26 mouse cellular contexts compared by ENCODE assay signal in the genomic region with DNA sequence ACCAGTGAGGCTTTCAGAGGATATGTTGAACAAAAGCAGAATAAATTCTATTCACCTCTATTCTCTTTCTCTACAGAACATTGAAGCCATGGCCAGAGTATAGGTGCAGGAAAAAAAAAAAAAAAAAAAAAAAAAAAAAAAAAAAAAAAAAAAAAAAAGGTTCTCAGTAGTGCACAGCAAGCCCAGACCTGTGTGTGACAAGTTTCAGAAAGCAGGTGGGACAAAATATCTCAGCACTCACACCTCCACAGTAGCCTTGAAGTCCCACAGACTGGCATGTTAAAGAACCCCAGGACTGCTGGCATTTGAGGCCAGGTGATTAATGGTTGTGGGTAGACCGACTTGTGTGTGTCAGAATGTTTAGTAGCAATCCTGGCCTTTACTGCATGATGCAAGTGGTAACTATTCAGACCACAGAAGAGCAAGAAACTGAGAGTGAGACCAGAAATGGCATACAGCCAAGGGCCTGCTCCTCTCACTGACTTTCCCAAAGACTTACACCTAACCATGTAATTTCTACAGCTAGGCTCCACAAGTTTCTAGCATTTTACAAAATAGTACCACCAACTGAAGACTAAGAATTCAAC. TPM values are rescaled to one million over a fixed set of nuclear protein-coding genes. Genes with fewer than 3 reads are reported as not detected.
DNase-seq lines count a peak whose midpoint lies in the region; ATAC-seq and TF ChIP-seq lines count a peak whose summit lies in the region.
"Had no signal": no experiment of that assay in that cellular context is flagged by ENCODE, and none has a peak within 500 bp of the region (broad histone marks: within the 10 kb centered on the region; RNA-seq: fewer than 3 reads in every experiment).

No protein-coding gene starts in this region.

- no peaks in the 10 kb centered on the region for H3K36me3 ChIP-seq in C2C12 (ENCODE audit: control insufficient read depth, insufficient read depth)
- H3K36me3 ChIP-seq in liver, embryonic 12.5 days = no peaks in the 10 kb centered on the region
- H3K36me3 ChIP-seq: forebrain, embryonic 15.5 days; limb, embryonic 12.5 days; liver, embryonic 13.5 days; lung, embryonic 15.5 days; neural tube, embryonic 12.5 days had no signal

- H3K9ac ChIP-seq in liver, embryonic 12.5 days = no peak overlapping the region
- H3K9ac ChIP-seq: forebrain, embryonic 15.5 days; hindbrain, embryonic 14.5 days; limb, embryonic 12.5 days; liver, embryonic 13.5 days; lung, embryonic 15.5 days; neural tube, embryonic 12.5 days had no signal

- 48% methylated on average over 1 of the region's 1 CpGs for WGBS in liver, embryonic 12.5 days (ENCODE audit: insufficient replicate concordance)

- DNase-seq in cerebellum, postnatal 10 days = peak; percentile 11 to 17
- DNase-seq in cerebellum, postnatal 36 days = no peak
- DNase-seq in 3134 (ENCODE audit: extremely low read depth, insufficient read length, low spot score) = peak; percentile 66
- peak; percentile 79 for DNase-seq in fibroblast of lung, adult 2 months (ENCODE audit: low read depth)
- no peak for DNase-seq in layer of hippocampus, postnatal 25 days (ENCODE audit: extremely low spot score in 1 of 2, low spot score in 1 of 2)
- DNase-seq: cerebellum, adult 11-12 months; gastrocnemius, postnatal 14 days; kidney, adult 2 months; kidney, postnatal 10 days; liver, embryonic 13.5 days; lung, postnatal 4 days; midbrain, embryonic 14.5 days; right cerebral cortex, postnatal 14 days; thymus, adult 2 months; thymus, postnatal 4 days had no signal

- no peaks in the 10 kb centered on the region for H3K79me2 ChIP-seq in C2C12 (ENCODE audit: control insufficient read depth, insufficient read depth)

- H3K4me2 ChIP-seq in liver, embryonic 12.5 days = no peak overlapping the region
- H3K4me2 ChIP-seq: forebrain, embryonic 15.5 days; hindbrain, embryonic 14.5 days; limb, embryonic 12.5 days; liver, embryonic 13.5 days; lung, embryonic 15.5 days; neural tube, embryonic 12.5 days had no signal

- no peaks in the 10 kb centered on the region for H3K79me3 ChIP-seq in C2C12 (ENCODE audit: low read depth)

- no peaks in the 10 kb centered on the region for H3K4me1 ChIP-seq in liver, embryonic 12.5 days
- H3K4me1 ChIP-seq: forebrain, embryonic 15.5 days; limb, embryonic 12.5 days; liver, embryonic 13.5 days; neural tube, embryonic 12.5 days had no signal

- no peak for ATAC-seq in liver, embryonic 12.5 days
- ATAC-seq: activated CD4-positive, CD25-positive, alpha-beta regulatory T cell, adult 4 months; forebrain, embryonic 15.5 days; inflammation-experienced regulatory T-cells, adult 6 months had no signal

- H3K27me3 ChIP-seq in C2C12 (ENCODE audit: control insufficient read depth, insufficient read depth, insufficient read length) = no peaks in the 10 kb centered on the region
- no peaks in the 10 kb centered on the region for H3K27me3 ChIP-seq in liver, embryonic 12.5 days (replicated peaks)
- H3K27me3 ChIP-seq: forebrain, embryonic 15.5 days; limb, embryonic 12.5 days; liver, embryonic 13.5 days; lung, embryonic 15.5 days; neural tube, embryonic 12.5 days had no signal

- no peak overlapping the region for H3K4me3 ChIP-seq in C2C12 (ENCODE audit: insufficient read depth, poor library complexity, severe bottlenecking)
- H3K4me3 ChIP-seq in liver, embryonic 12.5 days = no peak overlapping the region
- H3K4me3 ChIP-seq: forebrain, embryonic 15.5 days; limb, embryonic 12.5 days; liver, embryonic 13.5 days; lung, embryonic 15.5 days; neural tube, embryonic 12.5 days had no signal

- no peak for TF ChIP-seq CTCF in C2C12 (IDR thresholded peaks at IDR 0.05; ENCODE audit: control insufficient read depth, insufficient read depth, insufficient read length)

- no peaks in the 10 kb centered on the region for H3K9me3 ChIP-seq in liver, embryonic 12.5 days (replicated peaks)
- H3K9me3 ChIP-seq: forebrain, embryonic 15.5 days; limb, embryonic 12.5 days; liver, embryonic 13.5 days; lung, embryonic 15.5 days; neural tube, embryonic 12.5 days had no signal

- no peak overlapping the region for H3ac ChIP-seq in C2C12 (ENCODE audit: control insufficient read depth, insufficient read length, low read depth)

- no peak overlapping the region for H3K27ac ChIP-seq in liver, embryonic 12.5 days
- H3K27ac ChIP-seq: forebrain, embryonic 15.5 days; hindbrain, embryonic 14.5 days; limb, embryonic 12.5 days; liver, embryonic 13.5 days; lung, embryonic 15.5 days; neural tube, embryonic 12.5 days; stomach, postnatal 0 days had no signal

TF ChIP-seq in C2C12, 6 proteins besides CTCF, POLR2A, EP300 and RAD21:
- TF ChIP-seq CEBPB (IDR thresholded peaks at IDR 0.05; ENCODE audit: low read depth) (peak; percentile 90), FOSL1 (IDR thresholded peaks at IDR 0.05; ENCODE audit: insufficient read depth, low read length, poor library complexity, severe bottlenecking) (peak; percentile 63), MYOD1 (IDR thresholded peaks at IDR 0.05; ENCODE audit: control insufficient read depth, insufficient read length, low read depth) (peak; percentile 57), MAX (IDR thresholded peaks at IDR 0.05) (no peak), MYOG (IDR thresholded peaks at IDR 0.05; ENCODE audit: control insufficient read depth, extremely low read depth, insufficient read length) (no peak), USF1 (IDR thresholded peaks at IDR 0.05; ENCODE audit: low read depth) (no peak)

RNA-seq across cellular contexts. Expression of a gene that starts 24.1 kb away (rescaled TPM):
- polyA plus RNA-seq in C2C12 (2012; fragmentation: generic; extraction: Trizol) = 0.30 TPM
- polyA plus RNA-seq in liver, embryonic 12.5 days (2016; fragmentation: Nextera tagmentation; extraction: Ambion mirVana) = 0.43 and 0.97 TPM in 2 replicates
- total RNA-seq in layer of hippocampus, postnatal 25 days (2021) = under 1 TPM in 1 of 2 experiments, not detected in 1; 0.32 TPM
- total RNA-seq: gastrocnemius, postnatal 14 days; megakaryocyte-erythroid progenitor cell, adult 5-6 weeks had no signal
- polyA plus RNA-seq: activated CD4-positive, CD25-positive, alpha-beta regulatory T cell, adult 4 months had no signal

Comparison
In these comparisons a context has a peak if more than half of its experiments do, and no peak if none do; other contexts are left out.
1. DNase-seq: peak in cerebellum, postnatal 10 days (2 of 2), 3134 (single experiment) and fibroblast of lung, adult 2 months (single experiment); none in cerebellum, postnatal 36 days (0 of 2) and layer of hippocampus, postnatal 25 days (0 of 2).